Mouse (Mus musculus): ENCODE results near the gene Chrna1. TPM values are rescaled to one million over a fixed set of nuclear protein-coding genes. Genes with fewer than 3 reads are reported as not detected.

Gene Chrna1
- polyA plus RNA-seq, 1 experiment, result not detected

GRCm38 (mm10) chr2:73588951-73589350 is 8.8 kb upstream of the Chrna1 start:
- no peak overlapping the region for H3K9ac ChIP-seq (ENCODE audit: low read depth, poor library complexity, severe bottlenecking)

GRCm38 (mm10) chr2:73587109-73587506 is 7.0 kb upstream of the Chrna1 start:
- Histone ChIP-seq H3K9me3 (replicated peaks; ENCODE audit: control insufficient read depth, insufficient read depth, low read length, poor library complexity, severe bottlenecking) (no peaks in the 10 kb centered on the region), H3K36me3 (ENCODE audit: control insufficient read depth, insufficient read depth, low read length, poor library complexity, severe bottlenecking) (no peaks in the 10 kb centered on the region), H3K9ac (ENCODE audit: low read depth, poor library complexity, severe bottlenecking) (no peak overlapping the region), H3K4me3 (ENCODE audit: low read depth, low read length) (no peak overlapping the region), H3K4me1 (ENCODE audit: control insufficient read depth, insufficient read depth, low read length) (no peaks in the 10 kb centered on the region), H3K27me3 (ENCODE audit: control insufficient read depth, insufficient read depth, low read length, poor library complexity, severe bottlenecking) (no peaks in the 10 kb centered on the region), H3K27ac (ENCODE audit: insufficient read depth, low read length) (no peak overlapping the region)
- TF ChIP-seq CTCF (IDR thresholded peaks at IDR 0.05; ENCODE audit: low read depth, low read length), result no peak

More at GRCm38 (mm10) chr2:73588951-73589350, 8.8 kb upstream of the Chrna1 start:
- no peaks in the 10 kb centered on the region for H3K27me3 ChIP-seq (ENCODE audit: control insufficient read depth, insufficient read depth, low read length, poor library complexity, severe bottlenecking)
- no peaks in the 10 kb centered on the region for H3K36me3 ChIP-seq (ENCODE audit: control insufficient read depth, insufficient read depth, low read length, poor library complexity, severe bottlenecking)
- H3K9me3 ChIP-seq (replicated peaks; ENCODE audit: control insufficient read depth, insufficient read depth, low read length, poor library complexity, severe bottlenecking), result no peaks in the 10 kb centered on the region
- no peak overlapping the region for H3K27ac ChIP-seq (ENCODE audit: insufficient read depth, low read length)
- H3K4me3 ChIP-seq (ENCODE audit: low read depth, low read length), result no peak overlapping the region
- H3K4me1 ChIP-seq (ENCODE audit: control insufficient read depth, insufficient read depth, low read length), result no peaks in the 10 kb centered on the region
- TF ChIP-seq CTCF (IDR thresholded peaks at IDR 0.05; ENCODE audit: low read depth, low read length) (no peak), POLR2A (IDR thresholded peaks at IDR 0.05; ENCODE audit: insufficient read depth, low read length) (no peak), EP300 (IDR thresholded peaks at IDR 0.05; ENCODE audit: insufficient read depth, low read depth, low read length) (no peak)

GRCm38 (mm10) chr2:73586392-73587108 is 6.4 kb upstream of the Chrna1 start:
- H3K4me1 ChIP-seq (ENCODE audit: control insufficient read depth, insufficient read depth, low read length), result no peaks in the 10 kb centered on the region
- H3K27me3 ChIP-seq (ENCODE audit: control insufficient read depth, insufficient read depth, low read length, poor library complexity, severe bottlenecking), result no peaks in the 10 kb centered on the region
- H3K9ac ChIP-seq (ENCODE audit: low read depth, poor library complexity, severe bottlenecking), result no peak overlapping the region
- TF ChIP-seq CTCF (IDR thresholded peaks at IDR 0.05; ENCODE audit: low read depth, low read length), result no peak
- H3K27ac ChIP-seq (ENCODE audit: insufficient read depth, low read length), result no peak overlapping the region
- no peak overlapping the region for H3K4me3 ChIP-seq (ENCODE audit: low read depth, low read length)
- no peaks in the 10 kb centered on the region for H3K9me3 ChIP-seq (replicated peaks; ENCODE audit: control insufficient read depth, insufficient read depth, low read length, poor library complexity, severe bottlenecking)
- no peaks in the 10 kb centered on the region for H3K36me3 ChIP-seq (ENCODE audit: control insufficient read depth, insufficient read depth, low read length, poor library complexity, severe bottlenecking)

DNA sequence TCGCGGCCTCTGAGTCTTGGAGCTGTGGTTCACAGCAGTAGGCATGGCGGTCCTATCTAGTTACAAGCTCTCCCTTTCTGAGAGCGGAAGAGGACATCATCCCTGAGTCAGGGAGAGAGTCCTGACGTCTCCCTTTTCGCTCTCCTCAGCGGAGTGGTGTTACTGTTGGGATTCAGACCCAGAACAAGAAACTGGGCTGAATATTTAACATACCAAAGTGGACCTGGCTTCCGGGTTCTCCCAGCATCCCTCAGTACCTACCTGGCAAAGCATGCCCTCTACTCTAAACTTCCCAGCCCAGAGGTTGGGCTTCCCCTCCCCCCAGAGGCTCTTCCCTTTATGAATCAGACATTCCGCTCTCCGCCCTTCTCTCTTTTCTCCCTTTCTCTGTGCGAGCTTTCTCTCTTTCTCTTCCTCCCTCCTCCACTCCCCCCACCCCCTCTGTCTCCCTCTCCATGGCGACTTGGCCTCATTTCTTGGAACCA is 5.3 kb upstream of the Chrna1 start:
- peak overlapping the region; percentile 50 for H3K4me3 ChIP-seq (ENCODE audit: low read depth, low read length)
- H3K9ac ChIP-seq (ENCODE audit: low read depth, poor library complexity, severe bottlenecking), result peak overlapping the region; percentile 53
- H3K27ac ChIP-seq (ENCODE audit: insufficient read depth, low read length), result peak overlapping the region; percentile 26; the same call in 1 of the 2 replicates
- no peaks in the 10 kb centered on the region for H3K27me3 ChIP-seq (ENCODE audit: control insufficient read depth, insufficient read depth, low read length, poor library complexity, severe bottlenecking)
- H3K36me3 ChIP-seq (ENCODE audit: control insufficient read depth, insufficient read depth, low read length, poor library complexity, severe bottlenecking), result no peaks in the 10 kb centered on the region
- H3K9me3 ChIP-seq (replicated peaks; ENCODE audit: control insufficient read depth, insufficient read depth, low read length, poor library complexity, severe bottlenecking), result no peaks in the 10 kb centered on the region
- no peaks in the 10 kb centered on the region for H3K4me1 ChIP-seq (ENCODE audit: control insufficient read depth, insufficient read depth, low read length)
- no peak for TF ChIP-seq CTCF (IDR thresholded peaks at IDR 0.05; ENCODE audit: low read depth, low read length)
- no peak for TF ChIP-seq POLR2A (IDR thresholded peaks at IDR 0.05; ENCODE audit: insufficient read depth, low read length)
- no peak for TF ChIP-seq EP300 (IDR thresholded peaks at IDR 0.05; ENCODE audit: insufficient read depth, low read depth, low read length)

DNA sequence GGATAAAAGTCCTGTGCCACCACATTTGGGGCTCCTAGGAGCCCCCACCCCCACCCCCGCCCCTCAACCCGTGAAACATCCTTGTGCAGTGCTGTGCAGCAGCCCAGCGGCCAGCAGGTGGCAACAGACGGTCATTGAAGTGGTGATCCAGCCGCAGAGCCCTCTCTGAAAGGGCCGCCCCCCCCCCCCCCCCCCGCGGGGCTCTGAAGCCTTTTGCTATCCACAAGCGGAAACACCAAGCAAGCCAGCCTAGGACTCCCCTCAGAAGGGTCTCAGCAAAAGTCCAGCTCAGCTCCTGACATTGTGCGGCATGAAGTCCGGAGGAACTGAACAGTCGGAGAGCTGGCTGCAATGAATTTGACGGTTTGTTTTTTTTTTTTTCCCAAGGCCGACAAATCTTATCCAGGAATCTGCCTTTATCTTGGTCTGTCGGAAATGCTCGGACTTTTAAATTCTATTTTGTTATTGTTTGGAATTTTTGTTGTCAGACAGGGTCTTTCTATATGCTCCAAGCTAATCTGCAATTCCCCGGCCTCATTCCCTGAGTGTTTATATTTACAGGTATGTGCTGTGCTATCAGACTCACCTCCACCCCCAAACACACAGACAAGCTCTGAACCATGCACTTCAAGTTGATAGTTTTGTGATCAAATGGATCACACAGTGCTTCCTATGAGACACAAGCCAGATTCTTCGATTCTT is 4.7 kb upstream of the Chrna1 start:
- Histone ChIP-seq H3K27ac (ENCODE audit: insufficient read depth, low read length) (peak overlapping the region; percentile 26; the same call in 1 of the 2 replicates), H3K27me3 (ENCODE audit: control insufficient read depth, insufficient read depth, low read length, poor library complexity, severe bottlenecking) (no peaks in the 10 kb centered on the region), H3K4me3 (ENCODE audit: low read depth, low read length) (peak overlapping the region; percentile 60), H3K36me3 (ENCODE audit: control insufficient read depth, insufficient read depth, low read length, poor library complexity, severe bottlenecking) (no peaks in the 10 kb centered on the region), H3K9ac (ENCODE audit: low read depth, poor library complexity, severe bottlenecking) (peak overlapping the region; percentile 53), H3K4me1 (ENCODE audit: control insufficient read depth, insufficient read depth, low read length) (no peaks in the 10 kb centered on the region), H3K9me3 (replicated peaks; ENCODE audit: control insufficient read depth, insufficient read depth, low read length, poor library complexity, severe bottlenecking) (no peaks in the 10 kb centered on the region)
- TF ChIP-seq EP300 (IDR thresholded peaks at IDR 0.05; ENCODE audit: insufficient read depth, low read depth, low read length) (no peak), CTCF (IDR thresholded peaks at IDR 0.05; ENCODE audit: low read depth, low read length) (peak; percentile 70), POLR2A (IDR thresholded peaks at IDR 0.05; ENCODE audit: insufficient read depth, low read length) (no peak)

DNA sequence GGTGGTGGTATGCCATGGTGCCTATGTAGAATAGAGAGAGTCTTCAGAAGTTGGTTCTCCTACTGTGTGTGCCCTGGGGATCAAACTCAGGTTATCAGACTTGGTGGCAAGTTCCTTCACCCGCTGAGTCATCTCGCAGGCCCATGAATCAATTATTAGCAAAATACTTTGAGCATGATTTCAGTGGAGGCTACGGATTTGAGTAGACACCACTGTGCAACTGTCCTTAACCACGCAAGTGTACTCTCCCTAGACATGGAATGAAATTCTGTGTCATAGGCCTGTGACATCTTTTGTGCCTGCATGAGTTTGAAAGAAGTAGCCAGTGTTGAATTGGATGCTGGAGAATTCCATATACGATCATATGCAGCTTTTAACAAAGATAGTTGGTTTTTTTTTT is 582 bp upstream of the Chrna1 start:
- TF ChIP-seq POLR2A (IDR thresholded peaks at IDR 0.05; ENCODE audit: insufficient read depth, low read length) (no peak), CTCF (IDR thresholded peaks at IDR 0.05; ENCODE audit: low read depth, low read length) (no peak), EP300 (IDR thresholded peaks at IDR 0.05; ENCODE audit: insufficient read depth, low read depth, low read length) (no peak)
- Histone ChIP-seq H3K27me3 (ENCODE audit: control insufficient read depth, insufficient read depth, low read length, poor library complexity, severe bottlenecking) (no peaks in the 10 kb centered on the region), H3K9me3 (replicated peaks; ENCODE audit: control insufficient read depth, insufficient read depth, low read length, poor library complexity, severe bottlenecking) (no peaks in the 10 kb centered on the region), H3K9ac (ENCODE audit: low read depth, poor library complexity, severe bottlenecking) (no peak overlapping the region), H3K27ac (ENCODE audit: insufficient read depth, low read length) (no peak overlapping the region), H3K36me3 (ENCODE audit: control insufficient read depth, insufficient read depth, low read length, poor library complexity, severe bottlenecking) (no peaks in the 10 kb centered on the region), H3K4me1 (ENCODE audit: control insufficient read depth, insufficient read depth, low read length) (no peaks in the 10 kb centered on the region), H3K4me3 (ENCODE audit: low read depth, low read length) (no peak overlapping the region)
